Mouse (Mus musculus) G1E (cell line): ENCODE results near the gene Mapk12. TPM values are rescaled to one million over a fixed set of nuclear protein-coding genes. Genes with fewer than 3 reads are reported as not detected.

ENCODE experiments used
- ATAC-seq: 2 replicates; pipeline ENCODE4 v1.8.0; 2016; ENCODE audit warnings: mild to moderate bottlenecking; ENCODE audit not compliant: insufficient number of reproducible peaks, poor library complexity, low FRiP score, severe bottlenecking; ENCODE audit errors: extremely low read depth
- DNase-seq: peaks from one replicate; pipeline ENCODE4 v3.0.0; 2012; ENCODE audit warnings: low spot score
- H3K27me3 ChIP-seq: 2 replicates; pipeline ENCODE4 v1.6.1; 2012; ENCODE audit warnings: mild to moderate bottlenecking, low read length, inconsistent platforms; ENCODE audit not compliant: insufficient read depth
- H3K36me3 ChIP-seq: replicated peaks from 2 replicates; pipeline ENCODE3; 2012; ENCODE audit warnings: mild to moderate bottlenecking, inconsistent platforms
- H3K4me1 ChIP-seq: 2 replicates; pipeline ENCODE4 v1.6.1; 2012; ENCODE audit warnings: low read depth, low read length, inconsistent platforms, mixed read lengths; ENCODE audit not compliant: insufficient read depth
- H3K4me3 ChIP-seq: 2 replicates; pipeline ENCODE4 v1.5.1; 2012; ENCODE audit warnings: low read depth, mild to moderate bottlenecking, inconsistent platforms, low read length, moderate library complexity, mixed read lengths
- H3K9me3 ChIP-seq: replicated peaks from 2 replicates; pipeline ENCODE4 v1.6.1; 2012; ENCODE audit warnings: inconsistent platforms
- CTCF ChIP-seq: IDR thresholded peaks from 2 replicates; pipeline ENCODE4 v1.5.1; 2012; ENCODE audit warnings: low read depth, low read length, inconsistent platforms, mixed read lengths
- GATA1 ChIP-seq: IDR thresholded peaks from 2 replicates; pipeline ENCODE4 v1.6.1; 2012; ENCODE audit warnings: borderline replicate concordance, low read length, inconsistent platforms, mixed read lengths
- GATA2 ChIP-seq: IDR thresholded peaks from 2 replicates; pipeline ENCODE4 v1.6.1; 2012; ENCODE audit warnings: low read depth, low read length, inconsistent platforms, borderline replicate concordance
- POLR2AphosphoS5 ChIP-seq: IDR thresholded peaks from 2 replicates; pipeline ENCODE4 v1.6.1; 2012; ENCODE audit warnings: low read depth, low read length, inconsistent platforms; ENCODE audit not compliant: insufficient replicate concordance
- TAL1 ChIP-seq: conservative IDR thresholded peaks from 2 replicates; pipeline ENCODE4 v1.6.1; 2012; ENCODE audit warnings: low read depth, low read length, inconsistent platforms, mixed read lengths
- polyA plus RNA-seq: library from polyadenylated mRNA; stranded (reverse); fragments of >175 nt; gene quantifications from 2 replicates; pipeline ENCODE4 v1.2.3, GENCODE M21; 2012
- total RNA-seq, 2 experiments: library from RNA; stranded (forward) in 1 of 2; stranded (reverse) in 1 of 2; fragments of 200-1000 nt in 1 of 2; fragments of >200 nt in 1 of 2; fragmentation: Nextera tagmentation in 1 of 2; gene quantifications; 2 replicates each; pipeline ENCODE4 v1.2.3; 2014 to 2017

Mapk12 gene
- total and polyA plus RNA-seq, 3 experiments = 0.16 TPM; not detected in 2

GRCm38 (mm10) chr15:89138046-89138405 lies 2.5 kb downstream of the Mapk12 start:
- ATAC-seq (no peak), DNase-seq (no peak)
- H3K36me3 ChIP-seq = no peaks in the 10 kb centered on the region
- no peaks in the 10 kb centered on the region for H3K9me3 ChIP-seq
- no peak overlapping the region for H3K4me3 ChIP-seq
- no peak for TF ChIP-seq GATA1
- TF ChIP-seq POLR2AphosphoS5 = no peak
- TF ChIP-seq TAL1 = no peak
- TF ChIP-seq CTCF = no peak
- no peak for TF ChIP-seq GATA2
- H3K4me1 ChIP-seq = 0 out of 2 replicates have a peak, but pooled peaks cover 2% of the 10 kb centered on the region
- H3K27me3 ChIP-seq = peaks cover 66% of the 10 kb centered on the region

DNA sequence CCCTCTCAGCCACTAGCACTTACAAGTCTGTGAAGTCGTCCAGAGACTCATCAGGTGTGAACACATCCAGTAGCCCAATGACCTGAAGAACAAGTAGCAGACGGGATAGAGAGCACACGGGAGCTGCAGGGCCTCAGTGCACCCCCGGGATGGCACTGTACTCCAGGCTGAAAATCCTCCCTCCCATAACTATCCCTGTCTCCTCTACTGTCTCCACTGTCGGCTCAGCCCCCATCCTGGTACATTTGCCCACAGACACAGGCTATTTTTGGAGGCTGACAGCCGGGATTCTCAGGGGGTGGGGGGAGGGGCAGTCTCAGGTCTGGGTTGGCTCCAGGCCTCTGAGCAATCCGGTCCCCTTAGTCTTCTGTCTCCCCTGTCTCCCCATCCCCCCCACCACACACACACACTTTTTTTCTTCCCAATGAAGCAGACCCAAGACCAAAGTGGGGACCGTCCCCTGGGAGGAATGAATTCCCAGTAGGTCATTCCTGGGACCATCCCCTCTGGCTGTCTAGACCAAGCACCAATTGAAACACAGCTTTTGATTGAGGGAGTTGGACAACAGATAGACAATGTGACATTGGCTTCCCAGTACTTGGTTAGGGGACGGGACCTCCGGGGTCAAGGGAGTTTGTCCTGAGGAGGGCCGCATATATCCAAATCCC lies 3.0 kb downstream of the Mapk12 start:
- DNase-seq (no peak), ATAC-seq (no peak)
- Histone ChIP-seq H3K9me3 (no peaks in the 10 kb centered on the region), H3K27me3 (peaks cover 61% of the 10 kb centered on the region), H3K4me3 (no peak overlapping the region), H3K36me3 (peaks cover under 1% of the 10 kb centered on the region), H3K4me1 (no peaks in the 10 kb centered on the region)
- TF ChIP-seq POLR2AphosphoS5 = no peak
- no peak for TF ChIP-seq TAL1
- no peak for TF ChIP-seq GATA1
- TF ChIP-seq GATA2 = no peak
- no peak for TF ChIP-seq CTCF

DNA sequence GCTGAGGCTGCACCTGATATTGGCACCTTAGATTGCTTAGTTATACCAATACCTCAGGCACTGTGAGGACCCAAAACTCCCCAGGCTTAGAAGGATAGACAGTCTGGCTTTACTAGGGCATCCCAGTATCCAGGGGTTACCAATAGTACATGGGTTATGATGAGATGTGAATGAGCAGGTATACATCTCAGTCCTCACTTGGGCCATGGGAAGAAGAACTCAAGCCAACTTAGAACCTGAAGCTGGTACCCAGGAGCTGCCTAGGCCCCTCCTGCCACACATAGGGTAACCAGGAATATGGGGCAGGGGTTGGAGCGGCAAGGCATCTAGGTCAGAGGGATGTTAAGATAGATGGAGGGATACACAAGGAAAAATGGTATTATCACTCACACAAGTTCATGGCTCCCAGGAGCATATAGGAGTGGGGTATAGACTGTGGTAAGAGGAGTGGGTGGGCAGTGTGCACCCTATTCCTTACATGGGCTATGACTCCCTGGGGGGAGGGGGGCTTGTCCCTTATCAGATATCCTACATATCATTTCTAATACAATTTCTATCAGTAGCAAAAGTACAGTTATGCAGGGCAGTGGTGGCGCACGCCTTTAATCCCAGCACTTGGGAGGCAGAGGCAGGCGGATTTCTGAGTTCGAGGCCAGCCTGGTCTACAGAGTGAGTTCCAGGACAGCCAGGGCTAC lies 3.9 kb downstream of the Mapk12 start:
- Histone ChIP-seq H3K27me3 (peaks cover 54% of the 10 kb centered on the region), H3K4me1 (peaks cover 1% of the 10 kb centered on the region), H3K4me3 (no peak overlapping the region), H3K9me3 (no peaks in the 10 kb centered on the region), H3K36me3 (peaks cover 7% of the 10 kb centered on the region)
- TF ChIP-seq POLR2AphosphoS5 (no peak), GATA2 (no peak), TAL1 (no peak), CTCF (no peak), GATA1 (no peak)
- no peak for ATAC-seq
- DNase-seq = no peak

DNA sequence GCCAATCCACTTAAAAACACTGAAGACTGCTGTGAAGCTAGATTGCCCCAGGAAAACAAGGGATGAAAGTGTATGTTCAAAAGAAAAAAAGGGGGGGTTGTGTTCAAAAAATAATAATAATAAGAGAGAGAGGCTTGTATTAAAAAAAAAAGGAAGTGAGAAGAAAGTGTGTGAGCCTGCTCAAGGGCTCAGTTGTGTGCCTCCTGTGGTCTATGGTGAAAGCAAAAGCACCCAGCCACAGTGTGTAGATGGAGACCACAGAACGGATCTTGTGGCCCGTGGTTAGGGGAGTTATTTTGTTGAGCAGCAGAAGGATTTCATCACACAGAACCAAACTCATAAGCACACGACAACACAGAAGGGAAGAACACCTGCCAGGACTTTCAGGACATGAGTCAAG lies 9.2 kb downstream of the Mapk12 start:
- Histone ChIP-seq H3K4me1 (peaks cover 42% of the 10 kb centered on the region), H3K4me3 (no peak overlapping the region), H3K27me3 (peaks cover 12% of the 10 kb centered on the region; the same call in 1 of the 2 replicates), H3K9me3 (no peaks in the 10 kb centered on the region), H3K36me3 (peaks cover 22% of the 10 kb centered on the region)
- DNase-seq = no peak
- no peak for ATAC-seq
- TF ChIP-seq GATA1 (no peak), CTCF (no peak), POLR2AphosphoS5 (no peak), GATA2 (no peak), TAL1 (no peak)

GRCm38 (mm10) chr15:89130245-89130644 lies 10.3 kb downstream of the Mapk12 start:
- H3K4me1 ChIP-seq = peaks cover 49% of the 10 kb centered on the region
- H3K9me3 ChIP-seq = no peaks in the 10 kb centered on the region
- no peak overlapping the region for H3K4me3 ChIP-seq
- peaks cover 9% of the 10 kb centered on the region; the same call in 1 of the 2 replicates for H3K27me3 ChIP-seq
- ATAC-seq (no peak), DNase-seq (no peak)
- TF ChIP-seq POLR2AphosphoS5 (no peak), CTCF (no peak), TAL1 (no peak), GATA1 (no peak), GATA2 (no peak)
- H3K36me3 ChIP-seq = peaks cover 33% of the 10 kb centered on the region

DNA sequence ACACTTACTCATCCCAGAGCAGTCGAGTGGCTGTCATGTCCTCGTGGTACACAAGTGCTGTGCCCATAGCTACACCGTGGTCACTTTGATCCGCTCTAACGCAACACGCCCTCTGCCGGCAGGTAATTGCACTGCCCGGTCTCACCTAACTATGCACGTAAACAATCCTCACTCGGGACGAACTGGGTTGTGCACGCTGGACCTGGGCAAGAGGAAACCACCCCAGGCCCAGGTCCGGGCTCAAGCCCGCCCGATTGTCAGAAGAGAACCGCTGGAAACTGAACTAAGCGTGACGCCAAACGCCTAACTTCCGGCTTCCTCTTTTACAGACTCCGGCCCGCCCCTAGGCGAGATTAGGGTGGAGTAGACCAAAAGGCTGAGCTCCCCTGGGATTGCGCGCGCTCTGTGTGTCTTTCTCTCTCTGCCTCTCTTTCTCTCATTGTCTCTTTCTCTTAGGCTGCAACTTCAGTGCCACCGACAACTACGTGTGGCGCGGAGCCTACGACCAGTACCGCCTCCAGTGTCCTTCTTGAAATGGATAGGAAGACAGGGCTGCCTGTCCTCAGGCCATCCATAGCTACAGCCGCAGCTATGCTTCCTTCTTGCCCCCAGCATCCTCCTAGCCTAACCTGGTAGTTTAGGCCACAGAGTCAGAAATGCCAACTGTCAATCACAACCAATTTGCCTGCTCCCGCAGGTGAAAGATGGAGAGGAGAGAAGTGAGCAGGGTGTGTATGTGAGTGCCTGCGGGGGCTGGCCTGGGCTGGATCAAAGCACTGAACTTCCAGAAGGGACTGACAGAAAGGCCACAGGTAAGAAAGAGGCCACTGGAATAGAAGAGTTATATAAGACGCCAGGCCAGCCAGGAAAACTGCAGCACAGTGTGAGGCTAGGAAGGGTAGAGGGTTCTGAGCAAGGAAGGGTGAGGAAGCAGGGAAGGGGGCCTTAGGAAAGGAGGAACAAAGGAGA lies 11.8 kb downstream of the Mapk12 start, which contains the start of gene Hdac10:
Gene Hdac10 (minus strand): TSS at position 319 of the 969 bp plus-strand sequence.
- no peak for TF ChIP-seq POLR2AphosphoS5
- peak; percentile 92 for TF ChIP-seq CTCF
- Histone ChIP-seq H3K4me1 (peaks cover 58% of the 10 kb centered on the region), H3K36me3 (peaks cover 49% of the 10 kb centered on the region), H3K9me3 (no peaks in the 10 kb centered on the region), H3K27me3 (no peaks in the 10 kb centered on the region), H3K4me3 (peak within 1 kb of the TSS; percentile 78)
- DNase-seq (peak; percentile 82), ATAC-seq (peak; percentile 91)
